Mouse (Mus musculus) neural tube, embryonic 13.5 days (tissue): ENCODE results near the gene Atp5h. TPM values are rescaled to one million over a fixed set of nuclear protein-coding genes. Genes with fewer than 3 reads are reported as not detected.
A peak's percentile ranks its signal among the peaks of the same experiment; 100 is the strongest.
"Not testable (repeated sequence)": the region's sequence is repeated elsewhere in the genome, so short reads cannot be mapped to it uniquely, and the experiment has no call there.

Source experiments
- ATAC-seq: fragments of 200-750 bp; cut with Nextera tagmentation; 2 replicates; pipeline ENCODE4 v1.8.0; 2017; ENCODE audit warnings: low read depth, mild to moderate bottlenecking, moderate TSS enrichment, moderate library complexity
- H3K27ac ChIP-seq: fragments of 300-500 bp; sonication (generic); replicated peaks from 2 replicates; pipeline ENCODE4 v1.5.1; 2015; ENCODE audit warnings: moderate library complexity, mild to moderate bottlenecking, inconsistent platforms
- H3K27me3 ChIP-seq: fragments of 300-500 bp; sonication (generic); 2 replicates; pipeline ENCODE4 v1.6.1; 2015; ENCODE audit warnings: mild to moderate bottlenecking, inconsistent platforms
- H3K36me3 ChIP-seq: fragments of 300-500 bp; sonication (generic); 2 replicates; pipeline ENCODE4 v1.6.1; 2015; ENCODE audit warnings: mild to moderate bottlenecking, inconsistent platforms
- H3K4me1 ChIP-seq: fragments of 300-500 bp; sonication (generic); replicated peaks from 2 replicates; pipeline ENCODE4 v1.6.1; 2015; ENCODE audit warnings: inconsistent platforms
- H3K4me2 ChIP-seq: fragments of 300-500 bp; sonication (generic); 2 replicates; pipeline ENCODE4 v1.6.1; 2015; ENCODE audit warnings: inconsistent platforms, mild to moderate bottlenecking, moderate library complexity
- H3K4me3 ChIP-seq: fragments of 300-500 bp; sonication (generic); 2 replicates; pipeline ENCODE4 v1.5.1; 2015; ENCODE audit warnings: mild to moderate bottlenecking, inconsistent platforms
- H3K9ac ChIP-seq: fragments of 300-500 bp; sonication (generic); 2 replicates; pipeline ENCODE4 v1.6.1; 2015; ENCODE audit warnings: moderate library complexity, mild to moderate bottlenecking, inconsistent platforms
- H3K9me3 ChIP-seq: fragments of 300-500 bp; sonication (generic); 2 replicates; pipeline ENCODE4 v1.6.1; 2016; ENCODE audit warnings: inconsistent platforms
- WGBS: fragments of 180-500 bp; shearing (Covaris S2); methylation state at CpG from one replicate; pipeline ENCODE4 v1.1.7; 2015; 5-methylcytosine and 5-hydroxymethylcytosine counted together
- polyA plus RNA-seq: library from polyadenylated mRNA; unstranded; fragments of >200 nt; fragmentation: Nextera tagmentation; extraction: Ambion mirVana; gene quantifications from 2 replicates; pipeline ENCODE4 v1.2.1, GENCODE M21; 2015

Atp5h gene
- polyA plus RNA-seq, 1 experiment from 2014 or later = 1,025 TPM

GRCm38 (mm10) chr11:115391358-115391757 lies 28.4 kb downstream of the Atp5h start:
- peaks cover 65% of the 10 kb centered on the region for H3K36me3 ChIP-seq
- H3K4me1 ChIP-seq = peaks cover 11% of the 10 kb centered on the region
- ATAC-seq = no peak
- no peak overlapping the region for H3K9ac ChIP-seq
- H3K4me3 ChIP-seq = no peak overlapping the region
- no peaks in the 10 kb centered on the region for H3K9me3 ChIP-seq
- no peak overlapping the region for H3K27ac ChIP-seq
- WGBS = 94% methylated on average over 7 of the region's 7 CpGs
- no peak overlapping the region for H3K4me2 ChIP-seq
- H3K27me3 ChIP-seq = no peaks in the 10 kb centered on the region

GRCm38 (mm10) chr11:115386859-115387258 lies 32.9 kb downstream of the Atp5h start:
- WGBS = 82% methylated on average over 3 of the region's 3 CpGs
- ATAC-seq = not testable (repeated sequence)

GRCm38 (mm10) chr11:115384587-115384986 lies 35.2 kb downstream of the Atp5h start:
- Histone ChIP-seq H3K9ac (peak overlapping the region; percentile 96), H3K27ac (peak overlapping the region; percentile 97)

More at GRCm38 (mm10) chr11:115386859-115387258, 32.9 kb downstream of the Atp5h start:
- H3K27ac ChIP-seq, H3K27me3 ChIP-seq, H3K9ac ChIP-seq, H3K4me2 ChIP-seq, H3K4me3 ChIP-seq, H3K9me3 ChIP-seq: not testable (repeated sequence)
- Histone ChIP-seq H3K36me3 (peaks cover 20% of the 10 kb centered on the region), H3K4me1 (peaks cover 51% of the 10 kb centered on the region)

GRCm38 (mm10) chr11:115383701-115384474 lies 35.9 kb downstream of the Atp5h start:
- H3K4me3 ChIP-seq = peak overlapping the region; percentile 86
- H3K27ac ChIP-seq = peak overlapping the region; percentile 97
- WGBS = 35% methylated on average over 16 of the region's 16 CpGs
- ATAC-seq = peak; percentile 6; the same call in 1 of the 2 replicates
- H3K9ac ChIP-seq = peak overlapping the region; percentile 96
- no peaks in the 10 kb centered on the region for H3K27me3 ChIP-seq
- peaks cover 55% of the 10 kb centered on the region for H3K4me1 ChIP-seq
- H3K4me2 ChIP-seq = peak overlapping the region; percentile 93
- H3K36me3 ChIP-seq = no peaks in the 10 kb centered on the region
- no peaks in the 10 kb centered on the region for H3K9me3 ChIP-seq

More at GRCm38 (mm10) chr11:115384587-115384986, 35.2 kb downstream of the Atp5h start:
- WGBS = 84% methylated on average over 5 of the region's 5 CpGs
- ATAC-seq = no peak
- H3K36me3 ChIP-seq = no peaks in the 10 kb centered on the region
- H3K4me1 ChIP-seq = peaks cover 55% of the 10 kb centered on the region
- peak overlapping the region; percentile 93 for H3K4me2 ChIP-seq
- H3K4me3 ChIP-seq = peak overlapping the region; percentile 86; the same call in 1 of the 2 replicates
- no peaks in the 10 kb centered on the region for H3K27me3 ChIP-seq
- no peaks in the 10 kb centered on the region for H3K9me3 ChIP-seq

- peak overlapping the region; percentile 93 for H3K4me2 ChIP-seq
- H3K4me1 ChIP-seq = peaks cover 55% of the 10 kb centered on the region
- peak overlapping the region; percentile 96 for H3K9ac ChIP-seq
- no peaks in the 10 kb centered on the region for H3K36me3 ChIP-seq
- no peaks in the 10 kb centered on the region for H3K9me3 ChIP-seq
- no peaks in the 10 kb centered on the region for H3K27me3 ChIP-seq
- ATAC-seq = no peak
- WGBS = 9% methylated on average over 5 of the region's 5 CpGs
- H3K4me3 ChIP-seq = peak overlapping the region; percentile 86
- H3K27ac ChIP-seq = peak overlapping the region; percentile 97
Observed at GRCm38 (mm10) chr11:115382891-115383290, 36.9 kb downstream of the Atp5h start.

- Histone ChIP-seq H3K4me2 (peak within 1 kb of the TSS; percentile 93), H3K27me3 (no peaks in the 10 kb centered on the region), H3K9ac (peak within 1 kb of the TSS; percentile 96), H3K9me3 (no peaks in the 10 kb centered on the region), H3K4me1 (peaks cover 48% of the 10 kb centered on the region), H3K27ac (peak within 1 kb of the TSS; percentile 97), H3K36me3 (no peaks in the 10 kb centered on the region), H3K4me3 (peak within 1 kb of the TSS; percentile 86)
- WGBS = under 1% methylated on average over 72 of the region's 76 CpGs
- peak; percentile 90 for ATAC-seq
Observed at GRCm38 (mm10) chr11:115381743-115382539, 37.8 kb downstream of the Atp5h start, which contains the start of gene Cdr2l. Gene Cdr2l, plus strand, starts transcription at chr11:115381916.

GRCm38 (mm10) chr11:115381276-115381675 lies 38.5 kb downstream of the Atp5h start:
- H3K4me3 ChIP-seq = peak overlapping the region; percentile 86

GRCm38 (mm10) chr11:115377854-115378253 lies 41.9 kb downstream of the Atp5h start:
- 86% methylated on average over 7 of the region's 7 CpGs for WGBS

More at GRCm38 (mm10) chr11:115381276-115381675, 38.5 kb downstream of the Atp5h start:
- no peak overlapping the region for H3K9ac ChIP-seq
- peaks cover 43% of the 10 kb centered on the region for H3K4me1 ChIP-seq
- H3K36me3 ChIP-seq = no peaks in the 10 kb centered on the region
- peak overlapping the region; percentile 97; the same call in 1 of the 2 replicates for H3K27ac ChIP-seq
- WGBS = 19% methylated on average over 9 of the region's 9 CpGs
- no peaks in the 10 kb centered on the region; the same call in 1 of the 2 replicates for H3K27me3 ChIP-seq
- peak overlapping the region; percentile 93 for H3K4me2 ChIP-seq
- no peaks in the 10 kb centered on the region for H3K9me3 ChIP-seq
- ATAC-seq = no peak

GRCm38 (mm10) chr11:115377254-115377653 lies 42.5 kb downstream of the Atp5h start:
- Histone ChIP-seq H3K4me3 (no peak overlapping the region), H3K9ac (no peak overlapping the region), H3K4me1 (peaks cover 19% of the 10 kb centered on the region), H3K27ac (no peak overlapping the region), H3K27me3 (peaks cover 30% of the 10 kb centered on the region), H3K9me3 (no peaks in the 10 kb centered on the region), H3K36me3 (no peaks in the 10 kb centered on the region), H3K4me2 (no peak overlapping the region)
- WGBS = 87% methylated on average over 4 of the region's 4 CpGs
- no peak for ATAC-seq

More at GRCm38 (mm10) chr11:115377854-115378253, 41.9 kb downstream of the Atp5h start:
- ATAC-seq = no peak
- H3K4me1 ChIP-seq = peaks cover 24% of the 10 kb centered on the region
- no peaks in the 10 kb centered on the region for H3K9me3 ChIP-seq
- no peak overlapping the region for H3K9ac ChIP-seq
- H3K27ac ChIP-seq = no peak overlapping the region
- H3K36me3 ChIP-seq = no peaks in the 10 kb centered on the region
- H3K27me3 ChIP-seq = peaks cover 26% of the 10 kb centered on the region
- H3K4me2 ChIP-seq = no peak overlapping the region
- no peak overlapping the region for H3K4me3 ChIP-seq

GRCm38 (mm10) chr11:115376722-115377121 lies 43.0 kb downstream of the Atp5h start:
- H3K9me3 ChIP-seq = no peaks in the 10 kb centered on the region
- no peaks in the 10 kb centered on the region for H3K36me3 ChIP-seq
- no peak overlapping the region for H3K27ac ChIP-seq
- ATAC-seq = no peak
- no peak overlapping the region for H3K4me2 ChIP-seq
- peaks cover 19% of the 10 kb centered on the region for H3K4me1 ChIP-seq
- 61% methylated on average over 7 of the region's 7 CpGs for WGBS
- H3K9ac ChIP-seq = no peak overlapping the region
- H3K4me3 ChIP-seq = no peak overlapping the region
- peaks cover 34% of the 10 kb centered on the region for H3K27me3 ChIP-seq

- 68% methylated on average over 12 of the region's 12 CpGs for WGBS
- peaks cover 16% of the 10 kb centered on the region for H3K4me1 ChIP-seq
- H3K27me3 ChIP-seq = peaks cover 45% of the 10 kb centered on the region
- H3K4me2 ChIP-seq = peak overlapping the region; percentile 70
- peak overlapping the region; percentile 75 for H3K9ac ChIP-seq
- H3K27ac ChIP-seq = peak overlapping the region; percentile 57
- H3K9me3 ChIP-seq = no peaks in the 10 kb centered on the region
- peak overlapping the region; percentile 46 for H3K4me3 ChIP-seq
- H3K36me3 ChIP-seq = no peaks in the 10 kb centered on the region
- ATAC-seq = peak; percentile 12; the same call in 1 of the 2 replicates
Observed at GRCm38 (mm10) chr11:115374695-115375425, 44.9 kb downstream of the Atp5h start.
